Mouse (Mus musculus): ENCODE measurements at regions not wholly inside any gene's neighbourhood (a gene's known extent, or its start where the extent isn't known, plus 50 kb on each side); places are given as distances from the start of the nearest gene placed in this dataset.

- H3K9ac ChIP-seq (ENCODE audit: insufficient read depth, low read depth), result no peak overlapping the region
- H3K4me3 ChIP-seq (replicated peaks in 1 of 3; ENCODE audit: low read depth in 2 of 3, low read length in 2 of 3, poor library complexity in 1 of 3), result no peak overlapping the region
- H3K4me2 ChIP-seq (ENCODE audit: insufficient read depth, low read depth, poor library complexity, severe bottlenecking), result no peak overlapping the region
- H3K36me3 ChIP-seq (replicated peaks in 1 of 2; ENCODE audit: control insufficient read depth in 1 of 2, insufficient read depth in 1 of 2, low read length in 1 of 2), result no peaks in the 10 kb centered on the region
- TF ChIP-seq JUND (conservative IDR thresholded peaks at IDR 0.05; ENCODE audit: low read depth, low read length) (no peak), CHD2 (IDR thresholded peaks at IDR 0.05; ENCODE audit: low read length) (no peak), IRF4 (IDR thresholded peaks at IDR 0.05; ENCODE audit: low read depth, low read length) (no peak)
- H3K9me3 ChIP-seq (replicated peaks; ENCODE audit: low read length), result peaks cover 72% of the 10 kb centered on the region
- in situ Hi-C loops (cut with MboI; ENCODE audit: low pct_ligation_motif_present, low pct_unique_long_range_greater_than_20kb, low sequenced_read_pairs) (no loop called here), dilution Hi-C loops (cut with MboI; ENCODE audit: extremely low pct_ligation_motif_present, extremely low pct_unique_long_range_greater_than_20kb, low sequenced_read_pairs) (no loop called here)
- no peak overlapping the region for H3K27ac ChIP-seq (ENCODE audit: insufficient read depth, low read depth)
- H3K4me1 ChIP-seq (ENCODE audit: control insufficient read depth in 1 of 2, insufficient read depth in 2 of 2), result no peaks in the 10 kb centered on the region
- H3K27me3 ChIP-seq (replicated peaks), result no peaks in the 10 kb centered on the region
- DNase-seq (ENCODE audit: extremely low read depth), result no peak
- H3K79me2 ChIP-seq (replicated peaks; ENCODE audit: control insufficient read depth, extremely low read depth, insufficient read depth, poor library complexity, severe bottlenecking), result no peaks in the 10 kb centered on the region
Measured at GRCm38 (mm10) chr13:48193942-48194341, 67.1 kb upstream of the Id4 start.

DNA sequence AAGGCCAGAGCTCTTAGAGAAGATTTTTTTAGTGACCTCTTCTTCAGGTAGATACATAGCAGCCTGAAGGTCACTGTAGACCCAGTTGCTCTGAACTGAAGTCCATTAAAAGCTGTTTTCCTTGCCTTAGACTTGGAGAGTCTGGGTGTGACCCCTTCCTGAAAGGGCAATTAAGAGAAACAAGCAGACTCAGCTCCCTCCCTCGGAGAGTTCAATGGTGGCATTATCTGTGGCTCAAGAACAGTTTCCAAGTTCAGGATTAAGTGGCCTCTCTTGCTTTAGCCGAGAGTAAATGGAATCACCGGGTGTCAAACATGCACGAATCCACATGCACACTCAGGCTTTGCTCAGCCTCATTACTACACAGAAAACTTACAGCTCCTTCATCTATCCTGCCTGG is 53.2 kb upstream of the Id4 start:
- no peak for TF ChIP-seq SIN3A (IDR thresholded peaks at IDR 0.05; ENCODE audit: low read length)
- no peak for TF ChIP-seq HCFC1 (IDR thresholded peaks at IDR 0.05; ENCODE audit: low read depth, low read length)
- TF ChIP-seq ZKSCAN1 (IDR thresholded peaks at IDR 0.05; ENCODE audit: borderline replicate concordance, low read depth, low read length), result no peak
- no peak for TF ChIP-seq IRF4 (IDR thresholded peaks at IDR 0.05; ENCODE audit: low read depth, low read length)
- TF ChIP-seq ELF1 (IDR thresholded peaks at IDR 0.05; ENCODE audit: low read depth, low read length), result no peak
- no peak for TF ChIP-seq MAZ (IDR thresholded peaks at IDR 0.05; ENCODE audit: low read depth, low read length)
- no peak for TF ChIP-seq MEF2A (IDR thresholded peaks at IDR 0.05; ENCODE audit: borderline replicate concordance, low read depth, low read length)
- no peak for TF ChIP-seq RCOR1 (conservative IDR thresholded peaks at IDR 0.05; ENCODE audit: low read depth, low read length)
- TF ChIP-seq BHLHE40 (IDR thresholded peaks at IDR 0.05; ENCODE audit: low read depth, low read length), result no peak
- no peak for TF ChIP-seq POLR2AphosphoS2 (IDR thresholded peaks at IDR 0.05; ENCODE audit: low read depth, low read length)
- no peak for TF ChIP-seq ZC3H11A (IDR thresholded peaks at IDR 0.05; ENCODE audit: low read depth, low read length)
- no peak for TF ChIP-seq E2F4 (IDR thresholded peaks at IDR 0.05; ENCODE audit: insufficient replicate concordance, low read depth, low read length)
- no peak for TF ChIP-seq JUND (conservative IDR thresholded peaks at IDR 0.05; ENCODE audit: low read depth, low read length)
- no peak for TF ChIP-seq UBTF (IDR thresholded peaks at IDR 0.05; ENCODE audit: low read depth, low read length)
- TF ChIP-seq MXI1 (IDR thresholded peaks at IDR 0.05; ENCODE audit: low read depth, low read length), result no peak
- no peak for TF ChIP-seq CHD2 (IDR thresholded peaks at IDR 0.05; ENCODE audit: low read length)
- peaks cover 62% of the 10 kb centered on the region for H3K9me3 ChIP-seq (replicated peaks; ENCODE audit: low read length)
- no peak overlapping the region for H3K4me2 ChIP-seq (ENCODE audit: insufficient read depth, low read depth, poor library complexity, severe bottlenecking)
- H3K79me2 ChIP-seq (replicated peaks; ENCODE audit: control insufficient read depth, extremely low read depth, insufficient read depth, poor library complexity, severe bottlenecking), result no peaks in the 10 kb centered on the region
- DNase-seq (ENCODE audit: extremely low read depth), result no peak
- H3K36me3 ChIP-seq (replicated peaks in 1 of 2; ENCODE audit: control insufficient read depth in 1 of 2, insufficient read depth in 1 of 2, low read length in 1 of 2), result no peaks in the 10 kb centered on the region
- no peaks in the 10 kb centered on the region for H3K27me3 ChIP-seq (replicated peaks)
- no peak overlapping the region for H3K9ac ChIP-seq (ENCODE audit: insufficient read depth, low read depth)
- no peak overlapping the region for H3K4me3 ChIP-seq (replicated peaks in 1 of 3; ENCODE audit: low read depth in 2 of 3, low read length in 2 of 3, poor library complexity in 1 of 3)
- no peak overlapping the region for H3K27ac ChIP-seq (ENCODE audit: insufficient read depth, low read depth)
- in situ Hi-C loops (cut with MboI; ENCODE audit: low pct_ligation_motif_present, low pct_unique_long_range_greater_than_20kb, low sequenced_read_pairs) (no loop called here), dilution Hi-C loops (cut with MboI; ENCODE audit: extremely low pct_ligation_motif_present, extremely low pct_unique_long_range_greater_than_20kb, low sequenced_read_pairs) (no loop called here)
- H3K4me1 ChIP-seq (ENCODE audit: control insufficient read depth in 1 of 2, insufficient read depth in 2 of 2), result no peaks in the 10 kb centered on the region
